Mouse (Mus musculus) midbrain, embryonic 15.5 days (tissue): Measurements from ENCODE around the gene Sorcs3. TPM values are rescaled to one million over a fixed set of nuclear protein-coding genes. Genes with fewer than 3 reads are reported as not detected.

ENCODE experiments used
- ATAC-seq: fragments of 200-750 bp; cut with Nextera tagmentation; replicated peaks from 2 replicates; pipeline ENCODE4 v1.8.0; 2017; ENCODE audit warnings: moderate TSS enrichment
- H3K27ac ChIP-seq: fragments of 300-500 bp; sonication (generic); 2 replicates; pipeline ENCODE4 v1.5.1; 2015; ENCODE audit warnings: mild to moderate bottlenecking, inconsistent platforms
- H3K27me3 ChIP-seq: fragments of 300-500 bp; sonication (generic); replicated peaks from 2 replicates; pipeline ENCODE4 v1.6.1; 2015; ENCODE audit warnings: inconsistent platforms
- H3K36me3 ChIP-seq: fragments of 300-500 bp; sonication (generic); replicated peaks from 2 replicates; pipeline ENCODE4 v1.6.1; 2015; ENCODE audit warnings: inconsistent platforms
- H3K4me1 ChIP-seq: fragments of 300-500 bp; sonication (generic); 2 replicates; pipeline ENCODE4 v1.6.1; 2015; ENCODE audit warnings: inconsistent platforms
- H3K4me2 ChIP-seq: fragments of 300-500 bp; sonication (generic); 2 replicates; pipeline ENCODE4 v1.6.1; 2015; ENCODE audit warnings: inconsistent platforms, mild to moderate bottlenecking, moderate library complexity
- H3K4me3 ChIP-seq: fragments of 300-500 bp; sonication (generic); 2 replicates; pipeline ENCODE4 v1.5.1; 2015; ENCODE audit warnings: mild to moderate bottlenecking, inconsistent platforms
- H3K9ac ChIP-seq: fragments of 300-500 bp; sonication (generic); 2 replicates; pipeline ENCODE4 v1.6.1; 2015; ENCODE audit warnings: mild to moderate bottlenecking, inconsistent platforms
- H3K9me3 ChIP-seq: fragments of 300-500 bp; sonication (generic); 2 replicates; pipeline ENCODE4 v1.6.1; 2016; ENCODE audit warnings: inconsistent platforms
- WGBS: fragments of 180-500 bp; shearing (Covaris S2); methylation state at CpG from one replicate; pipeline ENCODE4 v1.1.7; 2015; ENCODE audit warnings: mixed read lengths; 5-methylcytosine and 5-hydroxymethylcytosine counted together
- polyA plus RNA-seq: library from polyadenylated mRNA; unstranded; fragments of >200 nt; fragmentation: Nextera tagmentation; extraction: Ambion mirVana; gene quantifications from 2 replicates; pipeline ENCODE4 v1.2.1, GENCODE M21; 2015

Gene Sorcs3
- polyA plus RNA-seq, 1 experiment from 2014 or later: 19.1 TPM

DNA sequence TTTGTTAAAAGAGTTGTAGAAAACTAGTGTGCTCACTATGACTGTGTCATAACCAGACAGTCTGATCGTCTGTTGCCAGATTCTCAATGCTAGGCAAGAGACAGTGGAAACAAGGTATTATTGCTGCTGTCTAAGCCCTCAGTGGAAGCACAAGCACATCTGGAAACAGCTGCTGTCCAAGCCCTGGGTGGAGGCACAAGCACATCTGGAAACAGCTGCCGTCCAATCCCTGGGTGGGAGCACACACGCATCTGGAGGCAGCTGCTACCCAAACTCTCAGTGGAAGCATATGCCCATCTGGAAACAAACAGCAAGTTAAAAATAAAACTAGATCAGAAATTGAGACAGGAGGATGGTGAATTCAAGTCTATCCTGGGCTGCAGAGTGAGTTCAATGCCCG, 136.9 kb downstream of the Sorcs3 start:
- Histone ChIP-seq H3K36me3 (no peaks in the 10 kb centered on the region), H3K4me2 (no peak overlapping the region), H3K9ac (no peak overlapping the region), H3K27ac (no peak overlapping the region), H3K4me3 (no peak overlapping the region), H3K27me3 (no peaks in the 10 kb centered on the region), H3K9me3 (no peaks in the 10 kb centered on the region), H3K4me1 (peaks cover 16% of the 10 kb centered on the region)
- 83% methylated on average over 4 of the region's 4 CpGs for WGBS
- ATAC-seq: no peak

DNA sequence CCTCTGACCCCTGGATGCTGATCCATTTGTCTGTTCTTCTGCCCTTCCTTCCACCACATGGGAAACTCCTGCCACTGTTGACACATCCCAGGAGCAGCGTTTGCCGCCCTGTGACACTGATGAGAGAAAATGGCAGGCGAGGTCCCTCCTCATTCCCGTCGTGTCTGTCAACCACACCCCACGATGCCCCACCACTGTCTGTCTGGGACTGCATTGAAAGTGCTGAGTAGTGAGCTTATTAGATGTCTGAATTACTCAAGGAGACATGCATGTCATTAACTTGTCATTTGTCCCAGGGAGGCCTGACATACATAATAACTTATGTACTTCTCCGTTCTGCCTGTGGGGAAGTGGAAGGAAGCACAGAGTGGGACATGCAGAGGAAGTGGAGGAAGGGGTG, 137.6 kb downstream of the Sorcs3 start:
- H3K36me3 ChIP-seq: no peaks in the 10 kb centered on the region
- H3K4me3 ChIP-seq: no peak overlapping the region
- H3K9ac ChIP-seq: no peak overlapping the region
- H3K4me2 ChIP-seq: no peak overlapping the region
- 19% methylated on average over 7 of the region's 7 CpGs for WGBS
- no peak overlapping the region for H3K27ac ChIP-seq
- ATAC-seq: no peak
- peaks cover 16% of the 10 kb centered on the region for H3K4me1 ChIP-seq
- no peaks in the 10 kb centered on the region for H3K9me3 ChIP-seq
- no peaks in the 10 kb centered on the region for H3K27me3 ChIP-seq

DNA sequence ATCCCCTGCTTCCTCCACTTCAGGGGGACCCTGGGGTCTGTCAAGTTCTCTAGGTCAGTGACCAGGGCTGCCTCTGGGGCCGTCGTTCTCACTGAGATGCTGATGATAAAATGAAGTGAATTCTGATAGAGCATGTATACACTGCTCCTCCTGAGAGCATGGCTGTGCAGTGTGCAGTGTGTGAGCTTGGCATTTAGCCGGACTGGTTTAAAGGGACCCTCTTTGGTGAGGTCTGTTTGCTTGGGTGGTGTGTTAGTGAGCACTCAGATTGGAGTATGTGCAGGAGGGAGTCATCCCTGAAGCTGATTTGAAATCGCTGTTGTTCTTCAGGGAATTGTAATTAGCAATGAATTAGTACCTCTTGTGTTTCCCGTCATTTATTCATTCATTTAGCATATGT, 141.3 kb downstream of the Sorcs3 start:
- Histone ChIP-seq H3K9ac (no peak overlapping the region), H3K36me3 (no peaks in the 10 kb centered on the region), H3K4me3 (no peak overlapping the region), H3K4me1 (peaks cover 16% of the 10 kb centered on the region), H3K27me3 (no peaks in the 10 kb centered on the region), H3K9me3 (no peaks in the 10 kb centered on the region), H3K27ac (no peak overlapping the region), H3K4me2 (no peak overlapping the region)
- ATAC-seq: no peak
- 74% methylated on average over 5 of the region's 5 CpGs for WGBS

DNA sequence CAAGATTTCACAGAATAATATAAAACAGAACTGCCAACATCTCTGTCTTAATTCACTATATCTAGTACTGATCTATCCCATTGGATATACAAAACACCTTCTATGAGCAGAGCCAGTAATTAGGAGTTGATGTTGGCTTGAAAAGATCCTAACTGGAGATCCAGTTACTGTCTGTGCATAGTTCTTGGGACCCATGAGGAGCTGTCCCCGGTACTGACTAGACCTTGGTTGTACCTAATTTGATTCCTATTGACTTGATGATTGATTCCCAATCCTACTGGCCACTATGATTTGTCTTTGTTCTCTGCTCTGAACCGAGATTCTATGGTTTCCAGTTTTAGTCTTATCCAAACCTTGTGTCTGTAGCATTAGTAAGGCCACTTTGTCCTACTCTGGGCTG, 151.0 kb downstream of the Sorcs3 start:
- no peaks in the 10 kb centered on the region for H3K36me3 ChIP-seq
- no peak overlapping the region for H3K9ac ChIP-seq
- H3K27me3 ChIP-seq: no peaks in the 10 kb centered on the region
- no peak overlapping the region for H3K27ac ChIP-seq
- H3K4me3 ChIP-seq: no peak overlapping the region
- no peaks in the 10 kb centered on the region for H3K9me3 ChIP-seq
- WGBS: 64% methylated on average over 2 of the region's 2 CpGs
- ATAC-seq: no peak
- H3K4me2 ChIP-seq: no peak overlapping the region
- peaks cover 3% of the 10 kb centered on the region; the same call in 1 of the 2 replicates for H3K4me1 ChIP-seq

DNA sequence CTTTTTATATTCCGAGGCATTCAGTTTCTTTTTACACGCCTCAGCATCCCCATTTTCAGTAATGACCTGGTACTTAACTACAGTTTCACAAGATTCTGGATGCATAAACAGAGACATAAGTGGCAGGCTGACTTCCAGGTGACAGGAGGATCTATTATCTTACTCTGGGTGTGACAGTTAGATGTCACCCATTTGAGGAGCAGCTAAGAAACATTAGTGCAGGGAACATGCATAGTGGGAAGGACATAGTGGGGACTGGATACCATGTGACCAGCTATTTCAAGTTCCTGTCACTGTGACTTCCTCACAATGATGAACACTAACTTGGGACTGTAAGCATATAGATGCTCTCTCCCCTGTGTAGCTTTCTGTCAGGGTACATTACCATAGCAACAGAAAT, 156.3 kb downstream of the Sorcs3 start:
- no peaks in the 10 kb centered on the region for H3K36me3 ChIP-seq
- H3K4me2 ChIP-seq: no peak overlapping the region
- H3K4me3 ChIP-seq: no peak overlapping the region
- H3K9ac ChIP-seq: no peak overlapping the region
- 64% methylated on average over 2 of the region's 2 CpGs for WGBS
- peaks cover 3% of the 10 kb centered on the region; the same call in 1 of the 2 replicates for H3K4me1 ChIP-seq
- H3K9me3 ChIP-seq: no peaks in the 10 kb centered on the region
- H3K27me3 ChIP-seq: no peaks in the 10 kb centered on the region
- ATAC-seq: peak; percentile 30; the same call in 1 of the 2 replicates
- H3K27ac ChIP-seq: no peak overlapping the region

DNA sequence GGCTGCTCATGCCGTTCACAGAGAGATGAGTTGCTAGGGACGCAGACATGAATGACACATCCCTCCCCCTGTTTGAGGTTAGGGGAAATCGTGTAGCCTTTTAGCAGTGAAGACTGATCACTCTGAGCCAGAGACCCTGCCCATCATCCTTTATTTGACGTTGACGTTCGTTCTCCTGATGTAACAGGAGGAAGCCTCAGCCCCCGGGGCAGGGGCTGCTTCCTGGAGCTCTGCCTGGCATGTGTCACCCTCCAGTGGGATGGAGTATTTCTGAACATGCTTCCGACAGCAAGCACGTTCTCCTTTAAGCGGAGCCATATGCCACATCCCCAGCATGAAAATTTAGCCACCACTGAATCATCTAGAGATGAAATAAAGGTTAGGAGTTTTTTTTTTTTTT, 162.2 kb downstream of the Sorcs3 start:
- H3K4me2 ChIP-seq: no peak overlapping the region
- no peak overlapping the region for H3K9ac ChIP-seq
- H3K4me3 ChIP-seq: no peak overlapping the region
- H3K36me3 ChIP-seq: no peaks in the 10 kb centered on the region
- no peak overlapping the region for H3K27ac ChIP-seq
- ATAC-seq: 0 out of 2 replicates have a peak, but pooled peaks have one; percentile 27
- peaks cover 4% of the 10 kb centered on the region; the same call in 1 of the 2 replicates for H3K4me1 ChIP-seq
- 36% methylated on average over 10 of the region's 10 CpGs for WGBS
- no peaks in the 10 kb centered on the region for H3K9me3 ChIP-seq
- no peaks in the 10 kb centered on the region for H3K27me3 ChIP-seq

DNA sequence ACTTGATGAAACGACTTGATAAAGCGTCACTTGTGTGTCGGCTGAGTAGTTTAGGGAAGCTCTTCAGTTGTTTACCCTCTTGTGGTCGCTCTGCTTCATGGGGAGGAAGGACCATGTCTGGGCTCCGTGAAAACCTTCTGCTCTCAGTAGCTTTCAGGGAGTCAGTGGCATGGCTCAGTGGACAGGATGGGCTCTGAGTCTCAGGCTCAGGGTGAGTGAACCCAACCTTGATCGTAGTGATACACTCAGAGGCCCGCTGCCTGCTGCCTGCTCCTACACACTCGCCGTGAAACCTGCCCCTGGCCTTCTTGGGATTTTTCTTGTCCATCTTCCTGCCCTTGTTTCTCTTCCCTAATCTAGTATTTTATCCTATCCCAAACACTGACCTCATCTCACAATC, 166.0 kb downstream of the Sorcs3 start:
- no peak for ATAC-seq
- Histone ChIP-seq H3K4me2 (no peak overlapping the region), H3K4me1 (peaks cover 4% of the 10 kb centered on the region; the same call in 1 of the 2 replicates), H3K9ac (no peak overlapping the region), H3K27me3 (no peaks in the 10 kb centered on the region), H3K4me3 (no peak overlapping the region), H3K36me3 (no peaks in the 10 kb centered on the region), H3K9me3 (no peaks in the 10 kb centered on the region), H3K27ac (no peak overlapping the region)
- WGBS: 89% methylated on average over 9 of the region's 9 CpGs

DNA sequence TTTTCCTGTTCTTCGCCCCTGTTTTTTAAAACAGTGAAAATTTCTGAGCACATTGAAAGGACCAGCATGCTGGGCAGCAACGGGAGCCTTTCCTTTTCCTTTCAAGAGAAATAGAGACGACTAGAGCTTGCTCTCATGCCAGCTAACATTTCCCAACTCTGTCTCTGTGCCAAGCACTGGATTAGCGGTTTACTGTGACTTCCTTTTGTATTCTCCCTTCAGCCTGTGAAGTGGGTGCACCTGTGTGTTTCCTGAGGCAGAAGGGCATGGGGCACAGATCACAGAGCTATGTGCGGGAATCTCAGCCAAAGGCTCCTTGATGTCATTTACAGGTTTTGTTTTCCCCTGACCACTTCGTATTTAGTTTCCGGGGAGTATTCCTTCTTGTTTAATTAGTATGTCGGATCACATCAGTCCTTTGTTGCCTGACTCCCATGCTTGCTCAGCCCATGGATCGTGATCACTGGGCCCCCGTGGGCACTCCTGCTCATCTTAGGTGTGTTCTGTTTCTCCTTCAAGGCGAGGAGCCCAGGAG, 172.2 kb downstream of the Sorcs3 start:
- no peak for ATAC-seq
- H3K4me3 ChIP-seq: no peak overlapping the region
- no peak overlapping the region for H3K27ac ChIP-seq
- H3K9ac ChIP-seq: no peak overlapping the region
- H3K27me3 ChIP-seq: no peaks in the 10 kb centered on the region
- WGBS: 64% methylated on average over 11 of the region's 11 CpGs
- 0 out of 2 replicates have a peak overlapping the region, but pooled peaks have one; percentile 2 for H3K4me2 ChIP-seq
- H3K4me1 ChIP-seq: no peaks in the 10 kb centered on the region
- no peaks in the 10 kb centered on the region for H3K9me3 ChIP-seq
- H3K36me3 ChIP-seq: no peaks in the 10 kb centered on the region

DNA sequence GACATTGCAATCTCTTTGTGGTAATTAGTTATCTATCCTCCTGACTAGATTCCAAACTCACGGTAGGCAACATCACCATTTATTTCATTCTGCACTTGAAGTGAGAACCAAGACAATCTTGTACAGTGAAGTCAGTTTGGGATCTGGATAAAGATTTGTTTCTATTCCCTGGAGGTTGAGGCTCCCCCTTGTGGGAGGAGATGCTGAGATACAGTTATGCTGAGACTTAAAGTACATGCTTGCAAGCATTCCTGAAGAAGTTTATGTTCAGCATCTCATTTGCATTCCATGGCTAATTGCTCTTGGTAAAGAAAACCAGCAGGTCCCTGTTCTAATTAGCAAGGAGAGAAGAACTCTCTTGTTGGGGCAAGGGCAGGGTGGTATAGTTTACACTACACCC, 185.7 kb downstream of the Sorcs3 start:
- Histone ChIP-seq H3K36me3 (no peaks in the 10 kb centered on the region), H3K4me2 (no peak overlapping the region), H3K4me1 (no peaks in the 10 kb centered on the region; the same call in 1 of the 2 replicates), H3K9me3 (no peaks in the 10 kb centered on the region), H3K27ac (no peak overlapping the region), H3K27me3 (no peaks in the 10 kb centered on the region), H3K4me3 (no peak overlapping the region), H3K9ac (no peak overlapping the region)
- 63% methylated on average over 1 of the region's 1 CpGs for WGBS
- ATAC-seq: no peak

DNA sequence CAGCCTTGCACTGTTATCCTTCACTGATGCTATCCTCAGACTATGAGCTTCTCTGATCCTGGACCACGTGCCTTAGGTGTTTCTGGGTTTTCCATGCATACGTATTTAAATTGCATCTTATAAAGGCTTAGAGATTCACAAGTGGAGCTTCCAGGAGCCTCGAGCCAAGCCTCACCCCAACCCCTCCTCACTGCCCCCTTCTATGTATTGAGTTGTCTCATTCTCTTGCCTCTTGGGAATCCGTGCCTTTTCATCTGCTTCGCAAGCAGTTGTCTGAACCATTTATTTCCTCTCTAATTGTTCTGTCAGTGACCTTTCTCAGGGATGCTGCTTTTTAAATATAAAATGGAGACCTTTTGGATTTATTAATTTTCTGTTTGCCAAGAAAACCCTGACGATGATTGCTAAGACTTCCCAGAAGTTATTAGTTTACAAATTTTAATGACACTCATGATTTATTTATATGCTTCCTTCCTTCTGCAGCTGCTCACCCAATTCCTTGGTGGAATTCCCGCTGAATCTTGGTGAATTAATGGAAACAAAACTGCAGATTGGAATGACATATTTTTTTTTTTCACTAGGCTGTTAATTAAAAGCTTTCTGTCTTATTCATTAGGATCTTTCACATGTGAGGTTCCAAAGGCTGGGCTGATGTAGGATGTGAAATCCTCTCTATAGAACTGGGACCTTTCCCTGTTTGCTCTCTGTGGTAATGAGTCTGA, 199.1 kb downstream of the Sorcs3 start:
- 28% methylated on average over 7 of the region's 7 CpGs for WGBS
- H3K9me3 ChIP-seq: no peaks in the 10 kb centered on the region
- ATAC-seq: peak; percentile 63
- no peak overlapping the region; the same call in 1 of the 2 replicates for H3K4me2 ChIP-seq
- H3K27me3 ChIP-seq: no peaks in the 10 kb centered on the region
- no peak overlapping the region for H3K9ac ChIP-seq
- H3K27ac ChIP-seq: no peak overlapping the region
- H3K4me3 ChIP-seq: no peak overlapping the region
- peaks cover 12% of the 10 kb centered on the region for H3K4me1 ChIP-seq
- H3K36me3 ChIP-seq: no peaks in the 10 kb centered on the region

DNA sequence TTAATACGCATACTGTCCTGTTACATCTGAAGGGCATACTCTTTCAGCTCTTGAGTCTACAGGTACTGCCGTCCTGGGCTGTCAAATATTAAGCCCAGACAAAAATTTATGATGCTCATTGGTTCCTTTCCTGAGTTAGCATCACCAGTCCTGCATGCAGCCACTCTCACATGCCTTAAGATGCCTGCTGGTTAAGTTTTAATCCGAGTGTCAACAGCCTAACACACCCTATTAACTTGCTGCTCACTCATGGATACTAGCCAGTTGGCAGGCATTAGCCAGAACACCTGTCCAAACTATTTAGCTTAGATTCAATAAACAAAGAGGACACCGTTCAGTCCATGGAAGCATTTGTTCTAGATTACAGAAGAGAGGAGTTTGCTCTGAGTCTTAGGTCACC, 202.4 kb downstream of the Sorcs3 start:
- H3K36me3 ChIP-seq: no peaks in the 10 kb centered on the region
- H3K4me3 ChIP-seq: no peak overlapping the region
- H3K9me3 ChIP-seq: no peaks in the 10 kb centered on the region
- no peak overlapping the region for H3K4me2 ChIP-seq
- no peak overlapping the region for H3K9ac ChIP-seq
- H3K27ac ChIP-seq: no peak overlapping the region
- no peak for ATAC-seq
- 78% methylated on average over 4 of the region's 4 CpGs for WGBS
- no peaks in the 10 kb centered on the region for H3K27me3 ChIP-seq
- peaks cover 12% of the 10 kb centered on the region for H3K4me1 ChIP-seq

DNA sequence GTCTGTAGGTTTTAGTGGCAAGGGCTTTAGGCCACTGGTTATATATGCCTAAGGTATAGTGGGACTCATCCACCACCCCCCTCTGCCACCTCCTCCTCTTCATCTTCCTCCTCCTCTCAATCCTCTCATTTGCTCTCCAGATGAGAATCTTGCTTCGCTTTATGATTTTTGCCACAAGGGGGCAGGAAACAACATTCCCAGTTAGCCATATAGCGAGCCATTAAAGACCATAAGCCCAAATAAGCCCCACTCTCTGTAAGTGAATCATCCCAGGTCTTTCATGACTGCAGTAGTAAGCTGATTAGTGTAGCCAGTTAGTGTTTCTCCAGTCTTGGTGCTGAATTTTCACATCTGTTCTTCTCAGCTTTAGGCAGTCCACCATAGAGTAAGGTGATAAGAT, 205.5 kb downstream of the Sorcs3 start:
- no peak overlapping the region for H3K27ac ChIP-seq
- H3K4me1 ChIP-seq: no peaks in the 10 kb centered on the region
- ATAC-seq: no peak
- H3K4me2 ChIP-seq: no peak overlapping the region
- H3K9ac ChIP-seq: no peak overlapping the region
- H3K36me3 ChIP-seq: no peaks in the 10 kb centered on the region
- H3K27me3 ChIP-seq: no peaks in the 10 kb centered on the region
- H3K4me3 ChIP-seq: no peak overlapping the region
- 44% methylated on average over 2 of the region's 2 CpGs for WGBS
- no peaks in the 10 kb centered on the region for H3K9me3 ChIP-seq

DNA sequence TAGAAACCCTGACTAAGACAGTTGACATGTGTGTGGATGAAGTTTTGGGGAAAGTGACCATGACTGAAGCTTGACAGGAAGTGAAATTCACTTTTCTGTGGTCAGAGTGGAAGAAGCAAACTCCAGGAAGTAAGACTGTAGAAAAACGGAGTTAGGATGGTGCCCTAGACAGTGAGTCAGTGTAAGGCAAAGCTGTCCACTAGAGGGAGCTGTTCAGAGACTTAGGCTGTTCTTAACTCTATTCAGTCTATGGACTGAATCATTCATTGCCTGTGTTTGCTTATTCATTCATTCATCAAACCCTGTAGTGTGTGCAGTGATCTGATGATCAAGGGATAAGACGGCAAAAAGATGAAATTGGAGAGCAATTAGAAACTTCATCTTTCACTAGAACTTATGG, 208.0 kb downstream of the Sorcs3 start:
- Histone ChIP-seq H3K27ac (no peak overlapping the region), H3K9me3 (no peaks in the 10 kb centered on the region), H3K27me3 (no peaks in the 10 kb centered on the region), H3K4me1 (no peaks in the 10 kb centered on the region), H3K36me3 (no peaks in the 10 kb centered on the region), H3K9ac (no peak overlapping the region), H3K4me2 (no peak overlapping the region), H3K4me3 (no peak overlapping the region)
- no peak for ATAC-seq
- 57% methylated on average over 2 of the region's 2 CpGs for WGBS
